In the genomic region with DNA sequence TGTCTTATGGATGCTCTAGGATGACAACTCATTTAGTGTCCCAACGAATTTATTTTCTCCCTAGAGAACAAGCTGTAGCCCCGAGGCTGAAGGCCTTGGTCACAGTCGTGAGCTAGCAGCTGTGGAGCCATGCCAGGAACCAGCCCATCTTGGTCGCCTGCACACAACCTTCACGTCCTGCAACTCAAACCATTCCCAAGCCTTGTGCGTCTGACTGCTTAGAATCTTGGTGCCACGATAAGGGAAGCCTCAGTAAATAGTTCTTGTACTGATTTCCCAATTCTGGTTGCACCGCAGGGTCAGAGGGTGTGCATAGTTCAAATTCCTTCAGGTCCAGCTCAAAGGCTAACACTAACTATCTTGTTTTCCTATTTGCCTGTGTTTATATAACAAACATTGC, we compare ENCODE assay signal across 10 mouse cellular contexts. TPM values are rescaled to one million over a fixed set of nuclear protein-coding genes. Genes with fewer than 3 reads are reported as not detected.
A peak's percentile ranks its signal among the peaks of the same experiment; 100 is the strongest.
DNase-seq lines count a peak whose midpoint lies in the region; ATAC-seq and TF ChIP-seq lines count a peak whose summit lies in the region.
"Had no signal": no experiment of that assay in that cellular context is flagged by ENCODE, and none has a peak within 500 bp of the region (broad histone marks: within the 10 kb centered on the region; RNA-seq: fewer than 3 reads in every experiment).

No protein-coding gene starts in this region.

- TF ChIP-seq CTCF in forebrain, postnatal 0 days (IDR thresholded peaks at IDR 0.05; ENCODE audit: low read depth) = no peak

- H3K27ac ChIP-seq in limb, embryonic 12.5 days = 0 out of 2 replicates have a peak overlapping the region, but pooled peaks have one; percentile 12
- no peak overlapping the region for H3K27ac ChIP-seq in limb, embryonic 10.5 days
- H3K27ac ChIP-seq in heart, embryonic 12.5 days (ENCODE audit: poor library complexity, severe bottlenecking) = peak overlapping the region; percentile 57; the same call in 1 of the 2 replicates
- no peak overlapping the region for H3K27ac ChIP-seq in forebrain, postnatal 0 days (ENCODE audit: low read depth, low read length)
- H3K27ac ChIP-seq: embryonic facial prominence, embryonic 13.5 days; left cerebral cortex, adult 2 months had no signal

- no peak for DNase-seq in limb, embryonic 10.5 days (ENCODE audit: low spot score)
- peak; percentile 76 for DNase-seq in kidney, postnatal 14 days
- peak; percentile 78 for DNase-seq in lung, postnatal 25 days (ENCODE audit: low spot score)
- no peak for DNase-seq in cerebellum, adult 8-10 months
- DNase-seq in forebrain, postnatal 0 days = no peak
- no peak for DNase-seq in cerebellum, adult 9-10 months

- H3K4me2 ChIP-seq in limb, embryonic 12.5 days = no peak overlapping the region
- H3K4me2 ChIP-seq in heart, embryonic 12.5 days = no peak overlapping the region
- no peak overlapping the region for H3K4me2 ChIP-seq in forebrain, postnatal 0 days (ENCODE audit: low read depth)
- H3K4me2 ChIP-seq: embryonic facial prominence, embryonic 13.5 days had no signal

- H3K4me3 ChIP-seq in limb, embryonic 12.5 days (replicated peaks) = no peak overlapping the region
- no peak overlapping the region for H3K4me3 ChIP-seq in limb, embryonic 10.5 days
- H3K4me3 ChIP-seq in heart, embryonic 12.5 days = no peak overlapping the region
- H3K4me3 ChIP-seq in forebrain, postnatal 0 days (ENCODE audit: low read depth, low read length) = no peak overlapping the region
- H3K4me3 ChIP-seq: embryonic facial prominence, embryonic 13.5 days; left cerebral cortex, adult 2 months had no signal

- H3K36me3 ChIP-seq in limb, embryonic 12.5 days = peaks cover 79% of the 10 kb centered on the region
- H3K36me3 ChIP-seq in limb, embryonic 10.5 days = peaks cover 93% of the 10 kb centered on the region
- H3K36me3 ChIP-seq in heart, embryonic 12.5 days = peaks cover 72% of the 10 kb centered on the region
- peaks cover 16% of the 10 kb centered on the region for H3K36me3 ChIP-seq in forebrain, postnatal 0 days (ENCODE audit: insufficient read depth)

- H3K27me3 ChIP-seq in limb, embryonic 12.5 days = no peaks in the 10 kb centered on the region
- no peaks in the 10 kb centered on the region for H3K27me3 ChIP-seq in limb, embryonic 10.5 days (ENCODE audit: low read depth, poor library complexity, severe bottlenecking)
- H3K27me3 ChIP-seq in heart, embryonic 12.5 days (replicated peaks) = no peaks in the 10 kb centered on the region
- H3K27me3 ChIP-seq in forebrain, postnatal 0 days (ENCODE audit: insufficient read depth, low read length) = no peaks in the 10 kb centered on the region
- H3K27me3 ChIP-seq: embryonic facial prominence, embryonic 13.5 days had no signal

- WGBS in limb, embryonic 12.5 days = 60% methylated on average over 8 of the region's 8 CpGs
- 64% methylated on average over 8 of the region's 8 CpGs for WGBS in limb, embryonic 10.5 days
- WGBS in heart, embryonic 12.5 days = 33% methylated on average over 8 of the region's 8 CpGs
- WGBS in forebrain, postnatal 0 days = 76% methylated on average over 8 of the region's 8 CpGs

- H3K9me3 ChIP-seq in limb, embryonic 12.5 days = no peaks in the 10 kb centered on the region
- H3K9me3 ChIP-seq in limb, embryonic 10.5 days (replicated peaks) = no peaks in the 10 kb centered on the region
- H3K9me3 ChIP-seq in heart, embryonic 12.5 days (replicated peaks) = peaks cover 3% of the 10 kb centered on the region; the same call in 1 of the 2 replicates
- H3K9me3 ChIP-seq in forebrain, postnatal 0 days (ENCODE audit: low read length) = no peaks in the 10 kb centered on the region
- H3K9me3 ChIP-seq: embryonic facial prominence, embryonic 13.5 days had no signal

- H3K9ac ChIP-seq in limb, embryonic 12.5 days (replicated peaks) = no peak overlapping the region
- H3K9ac ChIP-seq in heart, embryonic 12.5 days = peak overlapping the region; percentile 39; the same call in 1 of the 2 replicates
- H3K9ac ChIP-seq in forebrain, postnatal 0 days = no peak overlapping the region
- H3K9ac ChIP-seq: embryonic facial prominence, embryonic 13.5 days had no signal

- no peak for ATAC-seq in limb, embryonic 12.5 days (ENCODE audit: insufficient number of reproducible peaks, insufficient read depth, low FRiP score, low TSS enrichment, low read depth)
- no peak for ATAC-seq in heart, embryonic 12.5 days (ENCODE audit: insufficient number of reproducible peaks, low FRiP score)
- ATAC-seq in forebrain, postnatal 0 days = no peak

- H3K4me1 ChIP-seq in limb, embryonic 12.5 days (replicated peaks) = no peaks in the 10 kb centered on the region
- H3K4me1 ChIP-seq in limb, embryonic 10.5 days = no peaks in the 10 kb centered on the region
- H3K4me1 ChIP-seq in heart, embryonic 12.5 days (replicated peaks) = peaks cover 23% of the 10 kb centered on the region
- H3K4me1 ChIP-seq in forebrain, postnatal 0 days (ENCODE audit: insufficient read depth) = no peaks in the 10 kb centered on the region

RNA-seq across cellular contexts. Expression of gene Fermt2, which starts 52.3 kb away (rescaled TPM):
- 123 and 128 TPM in 2 replicates for polyA plus RNA-seq in limb, embryonic 12.5 days (2016; fragmentation: Nextera tagmentation; extraction: Ambion mirVana)
- 118 and 128 TPM in 2 replicates for polyA plus RNA-seq in limb, embryonic 10.5 days (2016; fragmentation: Nextera tagmentation; extraction: Ambion mirVana)
- 191 and 206 TPM in 2 replicates for polyA plus RNA-seq in heart, embryonic 12.5 days (2016; fragmentation: Nextera tagmentation; extraction: Ambion mirVana)
- 29.5 and 36.2 TPM in 2 replicates for total RNA-seq in forebrain, postnatal 0 days (2014; rRNA removed)
- polyA plus RNA-seq in forebrain, postnatal 0 days (2015; fragmentation: Nextera tagmentation; extraction: Ambion mirVana) = 59.4 and 61.5 TPM in 2 replicates

Comparison
In these comparisons a context has a peak if more than half of its experiments do, and no peak if none do; other contexts are left out.
1. H3K27ac ChIP-seq: peak in limb, embryonic 12.5 days (single experiment) and heart, embryonic 12.5 days (single experiment); none in limb, embryonic 10.5 days (single experiment) and forebrain, postnatal 0 days (single experiment).
2. DNase-seq: peak in kidney, postnatal 14 days (single experiment) and lung, postnatal 25 days (single experiment); none in limb, embryonic 10.5 days (single experiment), cerebellum, adult 8-10 months (single experiment), forebrain, postnatal 0 days (single experiment) and cerebellum, adult 9-10 months (single experiment).